Mouse (Mus musculus) embryonic facial prominence, embryonic 15.5 days (tissue): ENCODE data around the gene Gadd45gip1. TPM values are rescaled to one million over a fixed set of nuclear protein-coding genes. Genes with fewer than 3 reads are reported as not detected.

Experiments used
- ATAC-seq: fragments of 200-750 bp; cut with Nextera tagmentation; 2 replicates; pipeline ENCODE4 v1.8.0; 2017; ENCODE audit warnings: low read depth, moderate TSS enrichment; ENCODE audit not compliant: insufficient number of reproducible peaks, low FRiP score, low TSS enrichment
- H3K27ac ChIP-seq: fragments of 300-500 bp; sonication (generic); replicated peaks from 2 replicates; pipeline ENCODE4 v1.5.1; 2015; ENCODE audit warnings: mild to moderate bottlenecking, inconsistent platforms
- H3K27me3 ChIP-seq: fragments of 300-500 bp; sonication (generic); 2 replicates; pipeline ENCODE4 v1.6.1; 2015; ENCODE audit warnings: inconsistent platforms
- H3K36me3 ChIP-seq: fragments of 300-500 bp; sonication (generic); 2 replicates; pipeline ENCODE4 v1.6.1; 2015; ENCODE audit warnings: mild to moderate bottlenecking, inconsistent platforms
- H3K4me1 ChIP-seq: fragments of 300-500 bp; sonication (generic); 2 replicates; pipeline ENCODE4 v1.6.1; 2015; ENCODE audit warnings: inconsistent platforms
- H3K4me2 ChIP-seq: fragments of 300-500 bp; sonication (generic); replicated peaks from 2 replicates; pipeline ENCODE4 v1.6.1; 2015; ENCODE audit warnings: mild to moderate bottlenecking, inconsistent platforms
- H3K4me3 ChIP-seq: fragments of 300-500 bp; sonication (generic); replicated peaks from 2 replicates; pipeline ENCODE4 v1.5.1; 2015; ENCODE audit warnings: mild to moderate bottlenecking, inconsistent platforms
- H3K9ac ChIP-seq: fragments of 300-500 bp; sonication (generic); 2 replicates; pipeline ENCODE4 v1.6.1; 2015; ENCODE audit warnings: inconsistent platforms
- H3K9me3 ChIP-seq: fragments of 300-500 bp; sonication (generic); replicated peaks from 2 replicates; pipeline ENCODE4 v1.6.1; 2016; ENCODE audit warnings: inconsistent platforms
- WGBS: fragments of 180-500 bp; shearing (Covaris S2); methylation state at CpG from one replicate; pipeline ENCODE4 v1.1.7; 2015; 5-methylcytosine and 5-hydroxymethylcytosine counted together
- polyA plus RNA-seq: library from polyadenylated mRNA; unstranded; fragments of >200 nt; fragmentation: Nextera tagmentation; extraction: Ambion mirVana; gene quantifications from 2 replicates; pipeline ENCODE4 v1.2.1, GENCODE M21; 2015

Gene Gadd45gip1
- polyA plus RNA-seq, 1 experiment from 2014 or later: 46.5 TPM

GRCm38 (mm10) chr8:84832759-84833742, 1.7 kb downstream of the Gadd45gip1 start:
- H3K27ac ChIP-seq: peak overlapping the region; percentile 97
- peaks cover 46% of the 10 kb centered on the region for H3K4me1 ChIP-seq
- peak overlapping the region; percentile 100 for H3K9ac ChIP-seq
- H3K27me3 ChIP-seq: no peaks in the 10 kb centered on the region
- H3K4me3 ChIP-seq: peak overlapping the region; percentile 95
- H3K36me3 ChIP-seq: peaks cover 43% of the 10 kb centered on the region
- peak overlapping the region; percentile 54 for H3K4me2 ChIP-seq
- no peaks in the 10 kb centered on the region for H3K9me3 ChIP-seq
- no peak for ATAC-seq
- 58% methylated on average over 10 of the region's 10 CpGs for WGBS

- no peaks in the 10 kb centered on the region for H3K9me3 ChIP-seq
- no peak overlapping the region for H3K4me2 ChIP-seq
- peak overlapping the region; percentile 58; the same call in 1 of the 2 replicates for H3K27ac ChIP-seq
- no peak overlapping the region for H3K9ac ChIP-seq
- H3K4me1 ChIP-seq: peaks cover 50% of the 10 kb centered on the region
- WGBS: 84% methylated on average over 19 of the region's 19 CpGs
- no peak for ATAC-seq
- H3K36me3 ChIP-seq: peaks cover 50% of the 10 kb centered on the region
- no peaks in the 10 kb centered on the region for H3K27me3 ChIP-seq
- no peak overlapping the region for H3K4me3 ChIP-seq
Measured at GRCm38 (mm10) chr8:84834002-84834865, 2.9 kb downstream of the Gadd45gip1 start.

GRCm38 (mm10) chr8:84834866-84835855, 3.8 kb downstream of the Gadd45gip1 start:
- ATAC-seq: no peak
- H3K9ac ChIP-seq: no peak overlapping the region
- no peaks in the 10 kb centered on the region for H3K9me3 ChIP-seq
- no peaks in the 10 kb centered on the region for H3K27me3 ChIP-seq
- H3K36me3 ChIP-seq: peaks cover 50% of the 10 kb centered on the region
- WGBS: 64% methylated on average over 10 of the region's 10 CpGs
- no peak overlapping the region for H3K4me3 ChIP-seq
- no peak overlapping the region for H3K4me2 ChIP-seq
- peak overlapping the region; percentile 58; the same call in 1 of the 2 replicates for H3K27ac ChIP-seq
- peaks cover 56% of the 10 kb centered on the region for H3K4me1 ChIP-seq

- Histone ChIP-seq H3K36me3 (peaks cover 63% of the 10 kb centered on the region), H3K27me3 (no peaks in the 10 kb centered on the region), H3K9ac (no peak overlapping the region), H3K9me3 (no peaks in the 10 kb centered on the region), H3K4me3 (no peak overlapping the region), H3K4me1 (peaks cover 52% of the 10 kb centered on the region), H3K27ac (peak overlapping the region; percentile 35), H3K4me2 (no peak overlapping the region)
- ATAC-seq: 0 out of 2 replicates have a peak, but pooled peaks have one; percentile 6
- WGBS: 40% methylated on average over 8 of the region's 8 CpGs
Measured at GRCm38 (mm10) chr8:84837149-84837911, 6.0 kb downstream of the Gadd45gip1 start.

GRCm38 (mm10) chr8:84837912-84838470, 6.7 kb downstream of the Gadd45gip1 start:
- H3K36me3 ChIP-seq: peaks cover 69% of the 10 kb centered on the region
- 75% methylated on average over 15 of the region's 15 CpGs for WGBS
- H3K4me3 ChIP-seq: no peak overlapping the region

GRCm38 (mm10) chr8:84838513-84838912, 7.2 kb downstream of the Gadd45gip1 start:
- Histone ChIP-seq H3K4me1 (peaks cover 55% of the 10 kb centered on the region), H3K36me3 (peaks cover 74% of the 10 kb centered on the region), H3K9me3 (no peaks in the 10 kb centered on the region), H3K27ac (no peak overlapping the region), H3K27me3 (no peaks in the 10 kb centered on the region), H3K9ac (no peak overlapping the region), H3K4me2 (no peak overlapping the region), H3K4me3 (no peak overlapping the region)
- no peak for ATAC-seq
- WGBS: 87% methylated on average over 5 of the region's 5 CpGs

More at GRCm38 (mm10) chr8:84837912-84838470, 6.7 kb downstream of the Gadd45gip1 start:
- Histone ChIP-seq H3K4me2 (no peak overlapping the region), H3K9me3 (no peaks in the 10 kb centered on the region), H3K27ac (peak overlapping the region; percentile 35; the same call in 1 of the 2 replicates), H3K4me1 (peaks cover 55% of the 10 kb centered on the region), H3K27me3 (no peaks in the 10 kb centered on the region), H3K9ac (no peak overlapping the region)
- ATAC-seq: no peak

GRCm38 (mm10) chr8:84839411-84839810, 8.1 kb downstream of the Gadd45gip1 start:
- WGBS: 81% methylated on average over 2 of the region's 2 CpGs
- Histone ChIP-seq H3K9me3 (no peaks in the 10 kb centered on the region), H3K36me3 (peaks cover 74% of the 10 kb centered on the region), H3K4me3 (peak overlapping the region; percentile 86), H3K4me1 (peaks cover 55% of the 10 kb centered on the region), H3K27me3 (no peaks in the 10 kb centered on the region), H3K4me2 (peak overlapping the region; percentile 64), H3K27ac (peak overlapping the region; percentile 92; the same call in 1 of the 2 replicates), H3K9ac (peak overlapping the region; percentile 89; the same call in 1 of the 2 replicates)
- ATAC-seq: no peak

- no peak for ATAC-seq
- WGBS: 2% methylated on average over 7 of the region's 7 CpGs
- Histone ChIP-seq H3K4me1 (peaks cover 55% of the 10 kb centered on the region), H3K9me3 (no peaks in the 10 kb centered on the region), H3K4me2 (peak overlapping the region; percentile 64), H3K27me3 (no peaks in the 10 kb centered on the region), H3K9ac (peak overlapping the region; percentile 89), H3K27ac (peak overlapping the region; percentile 92), H3K4me3 (peak overlapping the region; percentile 86), H3K36me3 (peaks cover 74% of the 10 kb centered on the region)
Measured at GRCm38 (mm10) chr8:84839875-84840247, 8.5 kb downstream of the Gadd45gip1 start.

- WGBS: under 1% methylated on average over 52 of the region's 55 CpGs
- no peaks in the 10 kb centered on the region for H3K27me3 ChIP-seq
- peaks cover 75% of the 10 kb centered on the region for H3K36me3 ChIP-seq
- H3K9ac ChIP-seq: peak within 1 kb of the TSS; percentile 89
- H3K27ac ChIP-seq: peak within 1 kb of the TSS; percentile 92
- peak within 1 kb of the TSS; percentile 64 for H3K4me2 ChIP-seq
- peak within 1 kb of the TSS; percentile 86 for H3K4me3 ChIP-seq
- ATAC-seq: peak; percentile 92
- H3K4me1 ChIP-seq: peaks cover 57% of the 10 kb centered on the region
- H3K9me3 ChIP-seq: no peaks in the 10 kb centered on the region
Measured at GRCm38 (mm10) chr8:84840248-84840999, 9.1 kb downstream of the Gadd45gip1 start, which contains the start of gene Rad23a. Gene Rad23a (minus strand): TSS chr8:84840665.
